Mouse (Mus musculus): ENCODE results near the gene Ccl28. TPM values are rescaled to one million over a fixed set of nuclear protein-coding genes. Genes with fewer than 3 reads are reported as not detected.
"Not testable (repeated sequence)": the region's sequence is repeated elsewhere in the genome, so short reads cannot be mapped to it uniquely, and the experiment has no call there.

Ccl28 gene
- polyA plus RNA-seq (2015; fragmentation: Nextera tagmentation; extraction: Ambion mirVana), result 0.16 and 0.27 TPM in 2 replicates

- H3K4me2 ChIP-seq (replicated peaks), result no peak within 1 kb of the TSS
- ATAC-seq (ENCODE audit: insufficient number of reproducible peaks, low FRiP score, low TSS enrichment, low read depth), result no peak
- no peaks in the 10 kb centered on the region for H3K4me1 ChIP-seq
- WGBS, result 79% methylated on average over 6 of the region's 6 CpGs
- H3K36me3 ChIP-seq, result no peaks in the 10 kb centered on the region
- H3K27ac ChIP-seq (replicated peaks), result no peak within 1 kb of the TSS
- no peaks in the 10 kb centered on the region for H3K9me3 ChIP-seq (replicated peaks)
- no peaks in the 10 kb centered on the region for H3K27me3 ChIP-seq
- H3K4me3 ChIP-seq (replicated peaks), result no peak within 1 kb of the TSS
- no peak within 1 kb of the TSS for H3K9ac ChIP-seq
These were observed at the start of gene Ccl28 for GRCm38 (mm10) chr13:119623634-119624033. TSS of gene Ccl28 (plus strand) at chr13:119623819.

- peak; percentile 93 for ATAC-seq (ENCODE audit: insufficient number of reproducible peaks, low FRiP score, low TSS enrichment, low read depth)
- WGBS, result 67% methylated on average over 15 of the region's 16 CpGs
- H3K9ac ChIP-seq, result not testable (repeated sequence)
These were observed 27.1 kb upstream of the Ccl28 start for GRCm38 (mm10) chr13:119596321-119597211.

GRCm38 (mm10) chr13:119598466-119598865 lies 25.2 kb upstream of the Ccl28 start:
- H3K36me3 ChIP-seq; H3K27ac ChIP-seq (replicated peaks); H3K27me3 ChIP-seq; ATAC-seq (ENCODE audit: insufficient number of reproducible peaks, low FRiP score, low TSS enrichment, low read depth); H3K9ac ChIP-seq; H3K4me3 ChIP-seq (replicated peaks); H3K4me2 ChIP-seq (replicated peaks); H3K4me1 ChIP-seq: not testable (repeated sequence)
- H3K9me3 ChIP-seq (replicated peaks), result peaks cover 23% of the 10 kb centered on the region

More at GRCm38 (mm10) chr13:119596321-119597211, 27.1 kb upstream of the Ccl28 start:
- peaks cover 20% of the 10 kb centered on the region for H3K9me3 ChIP-seq (replicated peaks)
- H3K4me3 ChIP-seq (replicated peaks); H3K27ac ChIP-seq (replicated peaks); H3K4me1 ChIP-seq; H3K4me2 ChIP-seq (replicated peaks); H3K36me3 ChIP-seq; H3K27me3 ChIP-seq: not testable (repeated sequence)

GRCm38 (mm10) chr13:119599066-119599465 lies 24.6 kb upstream of the Ccl28 start:
- H3K36me3 ChIP-seq; H3K4me2 ChIP-seq (replicated peaks); H3K9ac ChIP-seq; H3K4me3 ChIP-seq (replicated peaks); H3K27me3 ChIP-seq; H3K4me1 ChIP-seq; H3K27ac ChIP-seq (replicated peaks); ATAC-seq (ENCODE audit: insufficient number of reproducible peaks, low FRiP score, low TSS enrichment, low read depth): not testable (repeated sequence)
- peaks cover 28% of the 10 kb centered on the region for H3K9me3 ChIP-seq (replicated peaks)
- 77% methylated on average over 12 of the region's 12 CpGs for WGBS

- H3K9me3 ChIP-seq (replicated peaks), result peaks cover 30% of the 10 kb centered on the region
- H3K36me3 ChIP-seq; H3K4me2 ChIP-seq (replicated peaks); ATAC-seq (ENCODE audit: insufficient number of reproducible peaks, low FRiP score, low TSS enrichment, low read depth); H3K9ac ChIP-seq; H3K4me1 ChIP-seq; H3K27ac ChIP-seq (replicated peaks); H3K4me3 ChIP-seq (replicated peaks); H3K27me3 ChIP-seq: not testable (repeated sequence)
- 56% methylated on average over 2 of the region's 2 CpGs for WGBS
These were observed 24.1 kb upstream of the Ccl28 start for GRCm38 (mm10) chr13:119599498-119599897.

- not testable (repeated sequence) for H3K27ac ChIP-seq (replicated peaks); H3K27me3 ChIP-seq; H3K9ac ChIP-seq; H3K4me1 ChIP-seq; H3K36me3 ChIP-seq; H3K4me3 ChIP-seq (replicated peaks); H3K4me2 ChIP-seq (replicated peaks)
- ATAC-seq (ENCODE audit: insufficient number of reproducible peaks, low FRiP score, low TSS enrichment, low read depth), result peak; percentile 27; the same call in 1 of the 2 replicates
- H3K9me3 ChIP-seq (replicated peaks), result peaks cover 30% of the 10 kb centered on the region
These were observed 23.5 kb upstream of the Ccl28 start for GRCm38 (mm10) chr13:119600166-119600565.

- H3K27me3 ChIP-seq; H3K4me3 ChIP-seq (replicated peaks); H3K4me1 ChIP-seq; ATAC-seq (ENCODE audit: insufficient number of reproducible peaks, low FRiP score, low TSS enrichment, low read depth); H3K36me3 ChIP-seq; H3K4me2 ChIP-seq (replicated peaks); H3K27ac ChIP-seq (replicated peaks); H3K9ac ChIP-seq: not testable (repeated sequence)
- H3K9me3 ChIP-seq (replicated peaks), result peaks cover 17% of the 10 kb centered on the region
- WGBS, result 55% methylated on average over 12 of the region's 13 CpGs
These were observed 20.8 kb upstream of the Ccl28 start for GRCm38 (mm10) chr13:119602688-119603331.

GRCm38 (mm10) chr13:119603890-119604289 lies 19.7 kb upstream of the Ccl28 start:
- H3K4me2 ChIP-seq (replicated peaks); H3K36me3 ChIP-seq; H3K4me3 ChIP-seq (replicated peaks); H3K9ac ChIP-seq; H3K27me3 ChIP-seq; H3K4me1 ChIP-seq; H3K27ac ChIP-seq (replicated peaks): not testable (repeated sequence)
- H3K9me3 ChIP-seq (replicated peaks), result peaks cover 10% of the 10 kb centered on the region
- ATAC-seq (ENCODE audit: insufficient number of reproducible peaks, low FRiP score, low TSS enrichment, low read depth), result peak; percentile 10; the same call in 1 of the 2 replicates
- 94% methylated on average over 8 of the region's 8 CpGs for WGBS

GRCm38 (mm10) chr13:119604322-119604721 lies 19.3 kb upstream of the Ccl28 start:
- not testable (repeated sequence) for H3K27ac ChIP-seq (replicated peaks); H3K27me3 ChIP-seq; H3K4me1 ChIP-seq; H3K36me3 ChIP-seq; H3K9ac ChIP-seq; H3K4me3 ChIP-seq (replicated peaks); H3K4me2 ChIP-seq (replicated peaks)
- peaks cover 10% of the 10 kb centered on the region for H3K9me3 ChIP-seq (replicated peaks)
- 89% methylated on average over 8 of the region's 9 CpGs for WGBS
- ATAC-seq (ENCODE audit: insufficient number of reproducible peaks, low FRiP score, low TSS enrichment, low read depth), result 0 out of 2 replicates have a peak, but pooled peaks have one; percentile 5

- H3K36me3 ChIP-seq, result no peaks in the 10 kb centered on the region
- WGBS, result 97% methylated on average over 3 of the region's 3 CpGs
- H3K9ac ChIP-seq, result no peak overlapping the region
- no peak overlapping the region for H3K4me2 ChIP-seq (replicated peaks)
- ATAC-seq (ENCODE audit: insufficient number of reproducible peaks, low FRiP score, low TSS enrichment, low read depth), result no peak
- no peaks in the 10 kb centered on the region for H3K27me3 ChIP-seq
- no peaks in the 10 kb centered on the region for H3K4me1 ChIP-seq
- no peak overlapping the region for H3K27ac ChIP-seq (replicated peaks)
- no peaks in the 10 kb centered on the region for H3K9me3 ChIP-seq (replicated peaks)
- no peak overlapping the region for H3K4me3 ChIP-seq (replicated peaks)
These were observed 4.8 kb upstream of the Ccl28 start for GRCm38 (mm10) chr13:119618841-119619240.

GRCm38 (mm10) chr13:119619735-119620134 lies 3.9 kb upstream of the Ccl28 start:
- no peaks in the 10 kb centered on the region for H3K4me1 ChIP-seq
- ATAC-seq (ENCODE audit: insufficient number of reproducible peaks, low FRiP score, low TSS enrichment, low read depth), result no peak
- WGBS, result 55% methylated on average over 3 of the region's 3 CpGs
- H3K36me3 ChIP-seq, result no peaks in the 10 kb centered on the region
- H3K27me3 ChIP-seq, result no peaks in the 10 kb centered on the region
- H3K9me3 ChIP-seq (replicated peaks), result no peaks in the 10 kb centered on the region
- no peak overlapping the region for H3K4me2 ChIP-seq (replicated peaks)
- no peak overlapping the region for H3K9ac ChIP-seq
- no peak overlapping the region for H3K4me3 ChIP-seq (replicated peaks)
- H3K27ac ChIP-seq (replicated peaks), result no peak overlapping the region
